Mouse (Mus musculus) spleen, adult 12 weeks (tissue): ENCODE results near the gene Bbs5.
"Not testable (repeated sequence)": the region's sequence is repeated elsewhere in the genome, so short reads cannot be mapped to it uniquely, and the experiment has no call there.

Experiments
- DNase-seq: peaks from one replicate; pipeline ENCODE4 v3.0.0; 2022; ENCODE audit warnings: low spot score

The Bbs5 gene

DNA sequence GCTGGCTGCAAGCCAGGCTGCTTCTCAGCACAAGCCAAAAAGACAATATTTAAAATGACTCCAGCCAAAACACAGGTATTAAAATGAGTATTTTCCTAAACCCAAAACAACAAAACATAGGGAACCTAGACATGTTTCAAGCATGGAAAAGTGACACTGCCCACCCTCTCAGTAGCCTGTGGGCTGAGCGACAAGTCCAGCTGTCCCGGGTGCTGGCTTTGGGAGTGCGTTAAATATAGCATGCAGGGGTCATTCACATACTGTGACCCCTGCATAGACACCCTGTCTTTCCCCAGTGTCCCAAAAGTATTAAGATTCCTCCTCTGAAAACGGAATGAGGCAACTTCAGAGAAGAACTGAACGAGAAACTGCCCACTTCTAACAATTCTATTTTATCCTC, 26.8 kb downstream of the Bbs5 start:
- DNase-seq, result no peak

DNA sequence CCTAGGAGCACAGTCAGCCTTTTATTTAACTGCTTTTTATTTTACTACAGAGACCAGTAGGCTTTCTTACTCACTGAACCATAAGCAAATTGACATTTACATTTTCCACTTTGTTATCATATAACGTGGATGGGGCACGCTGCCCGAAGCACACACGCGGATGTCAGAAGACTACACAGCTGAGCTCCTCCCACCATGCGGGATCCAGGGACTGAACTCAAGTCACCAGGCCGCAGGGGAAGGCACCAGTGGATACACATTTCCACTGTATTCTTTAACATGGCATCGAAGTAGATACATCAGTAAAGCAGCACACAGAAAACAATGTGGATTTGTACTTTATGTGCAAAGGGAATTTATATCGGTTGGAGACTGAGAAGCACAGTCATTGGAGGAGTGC, 28.3 kb downstream of the Bbs5 start:
- no peak for DNase-seq

DNA sequence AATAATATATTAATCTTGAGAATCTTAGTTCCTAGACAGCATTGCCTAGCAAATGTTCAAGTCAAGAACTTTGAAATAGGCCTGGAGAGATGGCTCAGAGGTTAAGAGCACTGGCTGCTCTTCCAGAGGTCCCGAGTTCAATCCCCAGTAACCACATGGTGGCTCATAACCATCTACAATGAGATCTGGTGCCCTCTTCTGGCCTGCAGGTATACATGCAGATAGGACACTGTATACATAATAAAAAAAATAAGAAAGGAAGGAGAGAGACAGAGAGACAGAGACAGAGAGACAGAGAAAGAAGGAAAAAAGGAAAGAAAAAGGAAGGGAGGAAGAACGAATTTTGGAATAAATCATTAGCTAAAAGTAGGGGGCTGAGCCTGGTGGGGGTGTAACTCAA, 29.7 kb downstream of the Bbs5 start:
- no peak for DNase-seq

DNA sequence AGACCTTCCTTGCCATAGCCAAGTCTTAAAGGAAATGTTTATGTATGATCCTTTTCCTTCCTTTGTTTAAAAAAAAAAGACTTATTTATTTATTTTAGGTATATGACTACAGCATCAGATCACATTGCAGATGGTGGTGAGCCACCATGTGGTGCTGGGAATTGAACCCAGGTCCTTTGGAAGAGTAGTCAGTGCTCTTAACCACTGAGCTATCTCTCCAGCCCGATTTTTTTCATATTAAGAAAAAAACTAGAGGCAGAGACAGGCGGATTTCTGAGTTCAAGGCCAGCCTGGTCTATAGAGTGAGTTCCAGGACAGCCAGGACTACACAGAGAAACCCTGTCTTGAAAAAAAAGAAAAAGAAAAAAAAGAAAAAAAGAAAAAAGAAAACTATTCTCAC, 30.2 kb downstream of the Bbs5 start:
- DNase-seq, result not testable (repeated sequence)

DNA sequence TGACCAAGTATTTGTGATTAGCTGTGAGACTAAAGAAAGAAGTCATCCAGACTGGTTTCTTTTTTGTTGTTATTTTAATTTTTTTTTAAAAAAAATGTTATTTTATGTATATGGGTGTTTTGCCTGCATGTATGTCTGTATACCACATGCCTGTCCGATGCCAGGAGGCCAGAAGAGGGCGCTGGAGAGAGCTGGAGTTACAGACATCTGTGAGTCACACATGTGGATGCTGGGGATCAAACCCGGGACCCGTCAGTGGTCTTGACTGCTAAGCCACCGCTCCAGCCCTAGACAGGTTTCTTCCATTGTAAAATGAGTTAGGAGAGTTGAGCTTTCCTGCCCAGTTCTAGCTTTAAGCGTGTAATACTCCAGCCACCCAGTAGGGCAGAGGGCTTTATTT, 33.0 kb downstream of the Bbs5 start:
- peak; percentile 15 for DNase-seq

DNA sequence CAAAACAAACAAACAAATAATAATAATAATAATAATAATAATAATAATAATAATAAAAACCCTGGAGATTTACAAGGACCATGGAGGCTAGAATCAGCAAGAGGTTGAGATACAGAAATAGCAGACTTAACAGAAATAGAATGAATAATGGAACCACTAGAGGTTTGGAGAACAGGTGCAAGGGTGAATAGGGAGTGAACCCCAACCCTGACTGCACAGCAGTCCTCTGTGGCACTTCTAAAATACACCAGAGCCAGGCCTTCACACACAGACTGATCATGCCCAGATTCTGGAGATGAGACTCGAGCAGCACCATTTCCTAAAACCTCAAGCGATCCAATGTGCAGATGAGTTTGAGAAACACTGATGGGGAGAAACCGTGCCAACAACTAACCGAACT, 35.0 kb downstream of the Bbs5 start:
- no peak for DNase-seq

DNA sequence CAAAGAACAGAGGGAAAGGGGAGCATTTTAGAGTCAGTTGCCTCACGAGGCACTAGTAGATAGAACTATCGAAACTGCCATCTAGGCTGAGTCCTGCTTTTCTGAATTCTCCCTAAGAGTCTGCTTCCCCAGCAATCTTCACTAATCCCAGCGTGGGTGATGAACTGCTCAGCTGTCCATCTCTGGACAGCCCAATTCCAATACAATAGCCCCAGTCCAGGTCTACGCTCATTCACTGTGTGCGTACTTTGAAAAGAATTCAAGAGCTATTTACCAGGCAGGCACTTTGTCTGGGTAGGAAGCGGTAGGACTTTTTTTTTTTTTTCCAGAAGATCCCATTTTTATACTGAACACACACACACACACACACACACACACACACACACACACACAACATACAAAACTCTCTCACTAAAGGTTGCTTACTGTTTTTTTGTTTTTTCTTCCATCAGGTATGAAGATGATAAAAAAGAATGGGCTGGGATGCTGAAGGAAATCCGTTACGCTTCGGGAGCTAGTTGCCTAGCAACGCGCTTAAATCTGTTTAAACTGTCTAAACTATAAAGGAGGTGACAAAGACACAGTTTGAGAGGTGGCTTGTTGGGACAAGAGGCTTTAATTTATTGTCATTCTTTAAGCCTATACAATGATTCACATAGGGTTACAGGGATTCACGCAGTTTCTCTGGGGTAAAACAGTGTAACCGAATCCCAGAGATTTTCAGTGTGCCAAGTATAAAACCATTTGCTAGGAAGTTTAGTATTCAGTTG, 36.2 kb downstream of the Bbs5 start:
- no peak for DNase-seq

DNA sequence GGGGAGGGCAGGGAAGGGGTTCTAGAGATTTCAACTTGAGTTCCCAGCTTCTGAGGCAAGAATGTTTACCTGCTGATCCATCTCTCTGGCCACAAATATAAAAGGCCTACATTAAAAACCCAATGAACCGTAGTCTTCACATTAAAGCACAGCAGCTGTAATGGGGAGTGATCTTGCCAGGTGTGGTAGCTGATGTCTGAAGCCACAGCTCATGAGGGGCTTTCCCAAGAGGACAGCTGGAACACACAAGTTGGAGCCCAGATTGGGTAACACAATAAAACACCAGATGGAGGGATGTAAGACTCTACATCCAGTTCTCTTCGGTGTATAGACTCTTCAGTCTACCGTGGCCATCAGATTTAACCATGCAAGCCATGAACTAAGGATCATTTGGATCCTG, 37.5 kb downstream of the Bbs5 start:
- no peak for DNase-seq

DNA sequence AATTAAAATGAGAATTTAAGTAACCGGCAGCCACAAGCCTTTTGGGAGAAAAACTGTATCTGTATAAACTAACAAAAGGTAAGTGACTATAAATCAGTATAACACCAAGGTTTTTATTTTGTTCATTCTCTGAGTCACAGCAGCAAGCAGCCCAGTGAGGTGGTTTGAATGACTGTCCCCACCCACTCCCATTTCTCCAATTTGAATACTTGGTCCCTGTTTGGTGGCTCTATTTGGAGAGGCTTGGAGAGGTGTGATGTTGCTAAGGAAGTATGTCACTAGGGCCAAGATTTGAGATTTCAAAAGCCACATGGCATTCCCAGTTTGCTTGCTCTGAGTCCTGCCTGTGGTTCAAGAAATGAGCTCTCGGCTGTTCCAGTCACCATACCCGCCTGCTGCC, 43.2 kb downstream of the Bbs5 start:
- no peak for DNase-seq

DNA sequence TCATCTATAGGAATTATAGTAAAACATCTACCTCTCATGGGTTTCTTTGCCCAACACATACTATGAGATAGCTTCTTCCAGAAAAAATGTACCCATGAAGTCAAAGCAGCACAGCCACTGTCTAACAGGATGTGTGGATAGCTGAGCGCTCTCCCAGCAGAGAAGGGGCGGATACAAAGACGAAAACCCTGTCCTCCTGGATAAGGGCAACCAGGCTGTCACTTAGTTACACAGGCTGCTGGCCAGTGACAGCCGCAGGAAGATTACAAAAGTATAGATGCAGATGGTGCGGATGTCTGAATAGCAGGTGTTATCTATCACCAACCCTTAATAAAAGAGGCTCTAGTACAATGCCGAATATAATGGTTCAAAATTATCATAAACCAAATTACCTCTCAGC, 43.9 kb downstream of the Bbs5 start:
- DNase-seq, result no peak

DNA sequence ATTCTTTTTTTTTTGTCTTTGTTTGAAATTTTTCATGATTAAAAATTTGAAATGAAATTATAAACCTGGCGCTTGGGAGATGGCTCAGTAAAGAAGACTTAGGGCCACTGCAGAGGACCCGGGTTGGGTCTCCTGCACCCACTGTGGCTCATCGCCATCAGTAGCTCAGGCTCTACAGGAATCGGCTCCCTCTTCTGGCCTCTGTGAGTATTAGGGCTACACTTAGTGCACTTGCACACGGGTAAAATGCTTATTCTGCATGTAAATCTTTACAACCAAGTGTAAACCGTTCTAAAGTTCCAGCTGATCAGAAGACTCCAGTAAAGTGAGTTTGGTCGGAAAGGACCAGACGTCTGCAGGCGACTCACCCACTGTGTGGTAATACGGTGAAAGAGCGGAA, 46.5 kb downstream of the Bbs5 start:
- DNase-seq, result no peak

DNA sequence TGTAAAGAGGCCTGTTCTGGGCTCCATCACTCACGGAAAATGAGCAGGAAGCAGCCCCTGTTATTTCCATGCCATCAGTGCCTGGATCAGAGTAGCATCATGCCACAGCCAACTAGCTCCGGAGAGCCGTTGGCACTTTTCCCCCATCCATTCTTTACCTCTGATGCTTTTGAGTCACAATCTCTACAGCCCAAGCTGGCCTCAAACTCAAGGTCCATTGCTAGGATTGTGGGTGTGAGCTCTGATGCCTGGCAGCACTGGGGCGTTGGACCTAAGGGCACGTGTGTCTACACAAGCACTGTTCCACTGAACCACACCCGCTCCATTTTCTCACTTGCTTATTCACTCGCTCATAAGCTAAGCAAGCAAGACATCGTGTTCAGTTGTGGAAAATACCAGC, 53.5 kb downstream of the Bbs5 start:
- DNase-seq, result no peak

DNA sequence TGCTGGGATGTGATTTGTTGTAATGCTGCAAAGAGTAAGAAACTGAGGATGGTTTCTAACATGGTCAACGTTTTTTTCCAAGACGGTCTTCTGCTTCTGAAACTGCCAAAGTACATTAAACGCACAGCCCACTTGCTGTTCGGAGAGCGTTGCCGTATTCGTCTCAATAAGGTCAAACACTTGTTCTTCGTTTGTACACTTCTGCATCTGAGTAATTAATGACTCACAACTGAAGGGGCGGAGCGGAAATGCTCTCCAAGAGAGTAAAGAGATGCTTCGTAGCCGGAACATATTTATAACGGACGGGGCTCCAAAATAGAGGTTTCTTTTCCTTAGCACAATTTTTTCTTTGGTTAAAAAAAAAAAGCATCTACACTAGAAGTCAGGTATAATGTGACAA, 65.2 kb downstream of the Bbs5 start:
- DNase-seq, result no peak

DNA sequence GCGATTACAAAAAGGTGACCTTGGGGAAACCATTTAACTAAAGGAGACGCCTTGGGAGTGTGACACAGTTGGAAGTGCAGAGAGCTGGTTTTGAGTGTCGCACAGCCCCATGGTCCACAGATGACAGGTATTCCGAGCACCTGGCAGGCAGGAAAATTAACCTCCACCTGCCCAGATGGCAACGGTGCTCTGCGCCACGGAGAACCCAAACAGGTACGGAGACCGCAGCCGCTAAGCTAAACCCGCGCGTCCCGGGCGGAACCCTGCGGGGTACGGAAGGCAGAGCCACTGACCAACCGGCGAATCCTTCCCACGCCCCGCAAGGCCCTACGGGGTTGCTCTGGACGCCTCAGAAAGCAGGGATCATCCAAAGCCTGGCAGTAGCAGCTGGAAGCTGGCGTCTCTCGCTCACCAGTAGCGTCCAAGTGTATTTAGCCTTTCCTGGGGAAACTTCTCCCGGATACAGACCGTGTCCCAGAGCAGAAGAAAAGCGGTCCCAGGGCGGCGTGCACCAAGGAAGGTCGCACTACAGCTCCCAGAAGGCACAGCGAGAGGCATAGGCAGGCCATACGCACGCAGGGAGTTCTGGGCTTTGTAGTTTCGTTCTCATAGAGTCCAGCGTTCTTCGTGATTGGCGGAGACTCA, 66.1 kb downstream of the Bbs5 start, which contains the start of gene Fastkd1:
Fastkd1 (minus strand) TSS at position 536 of the 645 bp plus-strand sequence.
- peak; percentile 65 for DNase-seq

DNA sequence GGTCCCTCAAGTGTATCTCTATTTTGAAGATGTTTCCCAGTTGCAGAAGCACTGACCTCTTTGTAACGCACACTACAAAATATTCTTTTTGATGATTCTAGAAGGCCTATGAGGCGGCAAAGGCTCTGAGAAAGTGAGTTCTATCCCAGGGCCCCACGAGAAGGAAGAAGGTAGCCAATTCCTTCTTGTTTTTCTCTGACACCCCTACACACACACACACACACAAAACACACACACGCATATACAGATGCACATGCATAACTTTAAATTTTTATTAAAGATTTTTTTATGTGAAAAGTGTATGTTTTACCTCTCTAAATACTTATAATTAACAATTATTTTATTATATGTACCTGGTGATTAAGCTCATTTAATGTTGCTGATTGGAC, 66.6 kb downstream of the Bbs5 start:
- no peak for DNase-seq

DNA sequence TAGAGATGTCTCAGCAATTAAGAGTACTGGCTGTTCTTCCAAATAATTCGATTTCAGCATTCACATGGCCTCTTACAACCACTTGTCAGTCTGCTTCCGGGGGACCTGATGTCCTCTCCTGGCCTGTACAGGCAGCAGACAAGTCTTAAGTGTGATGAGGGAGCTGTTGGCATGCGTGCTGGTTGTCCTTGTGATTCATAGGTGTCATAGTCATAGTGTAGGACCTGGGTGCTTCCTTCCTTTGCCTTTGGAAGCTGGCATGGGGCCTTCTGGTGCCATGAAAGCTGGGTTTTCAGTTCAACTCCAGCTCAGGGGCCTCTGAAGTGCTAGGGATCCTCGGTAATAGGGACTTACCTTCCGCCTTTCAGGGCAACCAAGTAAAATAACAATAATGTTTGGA, 67.2 kb downstream of the Bbs5 start:
- DNase-seq, result no peak

DNA sequence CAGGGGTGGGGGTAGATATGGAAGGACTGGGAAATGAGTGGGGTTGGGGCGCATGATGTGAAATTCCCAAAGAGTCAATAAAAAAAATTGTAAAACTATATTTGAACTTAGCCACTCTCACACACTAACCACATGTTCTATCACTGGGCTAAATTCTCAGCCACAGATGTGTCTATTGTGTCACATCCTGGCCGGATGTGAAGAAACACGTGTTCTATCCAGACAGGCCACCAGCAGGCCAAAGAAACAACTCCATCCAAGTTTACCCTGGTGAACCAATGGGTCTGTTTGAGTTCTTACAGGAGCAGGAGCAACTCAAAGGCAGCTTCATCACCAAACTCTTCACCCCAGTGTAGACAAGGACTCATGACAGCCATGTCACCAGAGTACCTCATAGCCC, 69.5 kb downstream of the Bbs5 start:
- DNase-seq, result no peak
